Mouse (Mus musculus): ENCODE data around the gene Inpp5b. TPM values are rescaled to one million over a fixed set of nuclear protein-coding genes. Genes with fewer than 3 reads are reported as not detected.

Gene Inpp5b
- polyA plus RNA-seq, 1 experiment: 2.5 TPM

DNA sequence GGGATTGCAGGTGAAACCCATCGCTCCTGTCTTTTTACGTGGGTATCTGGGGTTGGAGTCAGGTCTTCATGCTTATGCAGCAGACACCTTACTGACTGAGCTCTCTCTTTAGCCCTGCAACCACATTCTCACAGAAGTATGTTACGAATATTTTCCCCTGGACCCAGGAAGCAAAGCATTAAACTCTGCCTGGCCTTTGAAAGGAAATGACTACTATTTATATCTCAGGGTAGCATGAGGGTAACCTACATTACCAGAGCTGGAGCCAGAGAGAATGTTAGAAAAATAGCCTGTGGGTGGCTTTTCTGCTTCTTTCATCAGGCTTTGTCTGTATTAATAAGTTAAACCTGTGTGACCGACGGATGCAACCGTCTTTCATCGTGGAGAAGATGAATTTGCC lies 13.9 kb downstream of the Inpp5b start:
- Histone ChIP-seq H3K4me3 (replicated peaks) (no peak overlapping the region), H3K4me1 (ENCODE audit: control insufficient read depth) (peaks cover 78% of the 10 kb centered on the region), H3K27me3 (ENCODE audit: control insufficient read depth) (no peaks in the 10 kb centered on the region), H3K36me3 (ENCODE audit: control insufficient read depth) (peaks cover 59% of the 10 kb centered on the region), H3K9me3 (ENCODE audit: control insufficient read depth, low read length) (no peaks in the 10 kb centered on the region)
- TF ChIP-seq TAL1 (IDR thresholded peaks at IDR 0.05; ENCODE audit: low read length) (no peak), GATA1 (IDR thresholded peaks at IDR 0.05; ENCODE audit: low read length) (no peak)

DNA sequence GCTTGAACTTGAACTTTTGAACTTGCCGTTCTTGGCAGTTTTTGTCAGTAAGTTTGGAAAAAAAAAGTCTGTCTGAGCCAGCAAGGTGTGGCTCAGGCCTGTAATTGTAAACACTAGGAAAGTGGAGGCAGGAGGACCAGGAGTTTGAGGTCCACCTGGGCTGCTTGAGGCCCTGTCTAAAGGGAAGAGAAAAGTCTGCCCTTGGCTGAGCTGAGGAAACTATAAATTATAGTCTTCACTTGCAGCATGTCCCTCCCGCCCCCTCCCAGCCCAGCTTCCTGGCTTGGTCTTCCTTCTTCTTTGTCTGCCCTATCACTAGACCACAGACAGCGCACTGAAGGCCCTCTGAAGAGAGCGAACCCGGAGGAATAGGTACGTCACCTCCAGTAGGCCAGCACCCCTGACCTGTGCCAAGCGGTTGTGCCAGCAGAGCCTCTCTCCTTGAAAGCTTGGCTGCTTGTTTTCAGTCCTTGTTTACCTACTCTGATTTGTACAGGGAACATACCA lies 17.7 kb downstream of the Inpp5b start:
- Histone ChIP-seq H3K4me3 (replicated peaks) (no peak overlapping the region), H3K9me3 (ENCODE audit: control insufficient read depth, low read length) (no peaks in the 10 kb centered on the region), H3K27me3 (ENCODE audit: control insufficient read depth) (no peaks in the 10 kb centered on the region), H3K36me3 (ENCODE audit: control insufficient read depth) (peaks cover 73% of the 10 kb centered on the region), H3K4me1 (ENCODE audit: control insufficient read depth) (peaks cover 53% of the 10 kb centered on the region)
- TF ChIP-seq GATA1 (IDR thresholded peaks at IDR 0.05; ENCODE audit: low read length) (no peak), TAL1 (IDR thresholded peaks at IDR 0.05; ENCODE audit: low read length) (no peak)

DNA sequence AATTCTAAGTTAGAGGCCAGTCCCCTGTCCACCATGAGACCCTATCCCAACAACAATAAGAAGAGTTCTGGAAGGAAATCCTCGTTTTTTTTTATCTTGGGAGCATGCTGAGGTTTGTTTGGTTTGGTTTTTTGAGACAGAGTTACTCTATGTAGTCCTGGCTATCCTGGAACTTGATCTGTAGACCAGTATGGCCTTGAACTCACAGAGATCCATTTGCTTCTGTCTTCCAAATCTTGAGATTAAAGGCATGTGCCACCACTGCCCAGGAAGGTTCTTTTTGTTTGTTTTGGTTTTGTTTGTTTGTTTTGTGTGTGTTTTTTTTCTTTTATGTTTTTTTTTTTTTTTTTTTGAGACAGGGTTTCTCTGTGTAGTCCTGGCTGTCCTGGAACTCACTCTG lies 19.6 kb downstream of the Inpp5b start:
- H3K4me1 ChIP-seq (ENCODE audit: control insufficient read depth): peaks cover 48% of the 10 kb centered on the region
- no peaks in the 10 kb centered on the region for H3K27me3 ChIP-seq (ENCODE audit: control insufficient read depth)
- H3K4me3 ChIP-seq (replicated peaks): no peak overlapping the region
- no peaks in the 10 kb centered on the region for H3K9me3 ChIP-seq (ENCODE audit: control insufficient read depth, low read length)
- peaks cover 70% of the 10 kb centered on the region for H3K36me3 ChIP-seq (ENCODE audit: control insufficient read depth)
- no peak for TF ChIP-seq TAL1 (IDR thresholded peaks at IDR 0.05; ENCODE audit: low read length)
- TF ChIP-seq GATA1 (IDR thresholded peaks at IDR 0.05; ENCODE audit: low read length): no peak

DNA sequence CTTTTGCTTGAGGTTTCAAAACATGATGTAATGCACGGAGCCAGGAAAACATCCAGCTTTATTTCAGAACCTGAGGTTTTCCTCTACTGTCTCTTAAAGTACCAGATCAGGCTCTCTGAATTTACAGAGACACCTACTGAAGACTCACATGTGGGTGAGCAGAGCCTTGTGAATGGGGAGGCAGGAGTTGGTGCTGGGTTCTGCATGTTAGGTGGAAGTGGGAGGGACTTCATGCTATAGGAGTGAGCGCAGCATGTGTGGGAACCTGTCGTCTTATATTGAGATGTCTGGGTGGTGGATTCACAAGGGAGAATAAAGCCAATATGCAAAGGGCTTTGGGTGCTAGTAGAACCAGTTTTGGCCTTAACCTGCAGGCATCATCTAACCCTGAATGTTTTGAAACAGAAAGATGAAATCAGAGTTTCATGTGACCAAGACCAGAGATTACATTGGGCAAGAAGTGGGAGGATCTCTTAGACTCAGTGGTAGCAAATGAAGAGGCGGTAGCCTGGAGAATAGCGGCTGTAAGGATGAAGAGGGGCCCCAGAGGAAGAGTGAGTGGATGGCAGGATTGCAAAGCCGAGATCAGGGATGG lies 21.3 kb downstream of the Inpp5b start:
- no peak overlapping the region for H3K4me3 ChIP-seq (replicated peaks)
- H3K4me1 ChIP-seq (ENCODE audit: control insufficient read depth): peaks cover 54% of the 10 kb centered on the region
- H3K9me3 ChIP-seq (ENCODE audit: control insufficient read depth, low read length): no peaks in the 10 kb centered on the region
- no peaks in the 10 kb centered on the region for H3K27me3 ChIP-seq (ENCODE audit: control insufficient read depth)
- TF ChIP-seq TAL1 (IDR thresholded peaks at IDR 0.05; ENCODE audit: low read length): no peak
- TF ChIP-seq GATA1 (IDR thresholded peaks at IDR 0.05; ENCODE audit: low read length): no peak
- H3K36me3 ChIP-seq (ENCODE audit: control insufficient read depth): peaks cover 69% of the 10 kb centered on the region

DNA sequence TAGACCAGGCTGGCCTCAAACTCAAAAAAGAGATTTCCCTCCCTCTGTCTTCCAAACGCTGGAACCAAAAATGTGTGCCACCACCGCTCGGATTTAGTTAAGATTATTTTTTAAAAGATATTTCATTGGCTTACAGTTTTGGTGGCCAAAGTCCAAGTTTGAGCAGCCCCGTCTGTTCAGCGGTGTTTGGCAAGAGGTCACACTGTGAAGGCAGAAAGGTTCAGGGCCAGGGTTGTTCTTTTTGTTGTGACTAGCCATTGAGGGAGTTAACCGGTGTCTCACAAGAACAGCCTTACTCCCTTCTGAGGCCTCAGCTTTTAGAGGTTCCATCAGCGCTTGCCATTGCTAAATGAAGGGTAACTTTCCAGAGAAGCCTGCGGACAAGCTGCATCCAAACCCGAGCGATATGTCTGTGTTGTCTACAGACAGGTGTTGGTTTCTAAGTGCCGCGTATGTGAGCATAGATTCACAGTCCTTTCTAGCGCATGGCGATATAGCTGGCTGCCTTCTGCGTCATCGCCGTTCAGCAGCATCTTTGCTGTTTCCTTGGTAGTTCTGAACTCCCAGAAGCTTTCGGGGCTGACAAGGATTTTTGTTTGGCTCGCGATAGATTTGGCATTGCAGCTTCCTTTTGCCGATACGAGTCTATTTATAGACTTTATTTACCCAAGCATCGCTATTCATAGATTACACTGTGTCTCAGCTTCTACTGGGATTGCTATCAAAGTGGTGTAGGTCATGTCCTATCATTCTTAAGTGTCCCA lies 24.3 kb downstream of the Inpp5b start:
- H3K4me1 ChIP-seq (ENCODE audit: control insufficient read depth): peaks cover 64% of the 10 kb centered on the region
- peaks cover 63% of the 10 kb centered on the region for H3K36me3 ChIP-seq (ENCODE audit: control insufficient read depth)

DNA sequence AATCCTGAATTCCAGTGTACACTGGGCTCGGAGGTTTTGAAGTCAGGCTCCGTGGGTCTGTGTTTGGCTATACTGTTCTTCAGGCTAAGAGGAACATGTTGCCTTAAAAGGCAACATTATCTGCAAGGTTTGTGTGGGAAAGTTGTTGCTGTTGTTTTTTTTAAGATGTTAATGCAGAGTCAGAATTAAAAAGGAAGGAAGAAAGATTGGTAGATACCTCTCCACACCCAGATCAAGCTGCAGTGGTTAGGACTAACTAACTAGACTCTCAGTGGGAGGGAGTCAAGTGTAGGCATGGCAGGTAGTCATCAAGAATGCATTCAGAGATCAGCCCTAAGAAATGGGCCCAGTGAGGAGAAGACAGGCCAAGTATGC lies 24.9 kb downstream of the Inpp5b start:
- no peak for TF ChIP-seq TAL1 (IDR thresholded peaks at IDR 0.05; ENCODE audit: low read length)
- TF ChIP-seq GATA1 (IDR thresholded peaks at IDR 0.05; ENCODE audit: low read length): no peak
- H3K36me3 ChIP-seq (ENCODE audit: control insufficient read depth): peaks cover 61% of the 10 kb centered on the region
- H3K4me3 ChIP-seq (replicated peaks): no peak overlapping the region
- no peaks in the 10 kb centered on the region for H3K9me3 ChIP-seq (ENCODE audit: control insufficient read depth, low read length)
- H3K4me1 ChIP-seq (ENCODE audit: control insufficient read depth): peaks cover 69% of the 10 kb centered on the region
- H3K27me3 ChIP-seq (ENCODE audit: control insufficient read depth): no peaks in the 10 kb centered on the region

More for the DNA sequence above, 24.3 kb downstream of the Inpp5b start:
- Histone ChIP-seq H3K27me3 (ENCODE audit: control insufficient read depth) (no peaks in the 10 kb centered on the region), H3K9me3 (ENCODE audit: control insufficient read depth, low read length) (no peaks in the 10 kb centered on the region), H3K4me3 (replicated peaks) (no peak overlapping the region)
- TF ChIP-seq TAL1 (IDR thresholded peaks at IDR 0.05; ENCODE audit: low read length) (no peak), GATA1 (IDR thresholded peaks at IDR 0.05; ENCODE audit: low read length) (no peak)

DNA sequence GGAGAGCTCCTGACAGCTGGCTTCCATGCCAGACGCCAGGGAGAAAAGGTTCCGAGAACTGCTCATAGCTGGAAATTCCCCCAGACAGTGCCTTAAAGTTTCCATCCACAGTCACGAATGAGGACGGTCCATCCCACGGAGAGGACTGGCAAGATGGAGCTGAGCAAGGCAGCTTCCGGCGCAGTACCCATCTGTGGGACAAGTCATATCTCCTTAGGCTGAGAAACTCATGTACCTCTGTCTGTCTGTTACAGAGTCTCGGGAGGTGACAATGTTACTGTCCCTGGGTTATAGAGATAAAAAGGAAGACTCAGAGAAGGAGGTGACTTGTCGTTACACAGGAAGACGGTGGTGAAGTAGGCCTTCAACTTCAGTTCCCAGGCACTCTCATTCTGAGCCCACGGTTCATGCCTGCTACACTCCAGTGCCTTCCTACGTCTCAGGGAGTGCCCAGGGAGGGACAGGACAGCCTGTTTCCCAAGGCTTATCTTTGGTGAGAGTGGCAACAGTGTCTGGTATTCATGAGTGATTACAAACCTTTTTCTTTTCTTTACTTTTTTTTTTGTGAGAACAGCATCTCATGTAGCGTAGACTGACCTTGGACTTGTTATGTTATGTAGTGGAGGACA lies 27.4 kb downstream of the Inpp5b start:
- H3K4me1 ChIP-seq (ENCODE audit: control insufficient read depth): peaks cover 88% of the 10 kb centered on the region
- H3K4me3 ChIP-seq (replicated peaks): peak overlapping the region; percentile 33
- no peaks in the 10 kb centered on the region for H3K9me3 ChIP-seq (ENCODE audit: control insufficient read depth, low read length)
- no peak for TF ChIP-seq TAL1 (IDR thresholded peaks at IDR 0.05; ENCODE audit: low read length)
- TF ChIP-seq GATA1 (IDR thresholded peaks at IDR 0.05; ENCODE audit: low read length): no peak
- peaks cover 60% of the 10 kb centered on the region for H3K36me3 ChIP-seq (ENCODE audit: control insufficient read depth)
- H3K27me3 ChIP-seq (ENCODE audit: control insufficient read depth): no peaks in the 10 kb centered on the region

DNA sequence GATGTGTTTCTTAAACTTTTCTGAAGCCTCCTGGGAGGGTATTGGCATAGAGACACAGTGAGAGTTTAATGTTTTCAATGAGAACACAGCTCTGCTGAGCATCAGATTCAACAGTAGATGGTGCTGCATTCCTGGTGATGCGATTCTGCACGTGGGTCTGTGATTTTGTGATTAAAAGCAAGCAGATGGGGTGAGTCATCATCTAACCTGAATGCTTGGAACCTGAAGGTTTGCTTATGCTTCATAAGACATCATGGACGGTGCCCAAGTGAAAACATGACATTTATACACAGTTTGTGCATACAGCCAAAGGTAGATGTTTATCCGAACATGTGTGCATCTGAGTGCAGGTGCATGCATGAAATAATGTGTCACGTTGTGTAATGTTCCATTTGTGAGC lies 29.0 kb downstream of the Inpp5b start:
- H3K9me3 ChIP-seq (ENCODE audit: control insufficient read depth, low read length): no peaks in the 10 kb centered on the region
- TF ChIP-seq GATA1 (IDR thresholded peaks at IDR 0.05; ENCODE audit: low read length) (no peak), TAL1 (IDR thresholded peaks at IDR 0.05; ENCODE audit: low read length) (no peak)
- no peak overlapping the region for H3K4me3 ChIP-seq (replicated peaks)
- H3K36me3 ChIP-seq (ENCODE audit: control insufficient read depth): peaks cover 60% of the 10 kb centered on the region
- no peaks in the 10 kb centered on the region for H3K27me3 ChIP-seq (ENCODE audit: control insufficient read depth)
- H3K4me1 ChIP-seq (ENCODE audit: control insufficient read depth): peaks cover 94% of the 10 kb centered on the region

DNA sequence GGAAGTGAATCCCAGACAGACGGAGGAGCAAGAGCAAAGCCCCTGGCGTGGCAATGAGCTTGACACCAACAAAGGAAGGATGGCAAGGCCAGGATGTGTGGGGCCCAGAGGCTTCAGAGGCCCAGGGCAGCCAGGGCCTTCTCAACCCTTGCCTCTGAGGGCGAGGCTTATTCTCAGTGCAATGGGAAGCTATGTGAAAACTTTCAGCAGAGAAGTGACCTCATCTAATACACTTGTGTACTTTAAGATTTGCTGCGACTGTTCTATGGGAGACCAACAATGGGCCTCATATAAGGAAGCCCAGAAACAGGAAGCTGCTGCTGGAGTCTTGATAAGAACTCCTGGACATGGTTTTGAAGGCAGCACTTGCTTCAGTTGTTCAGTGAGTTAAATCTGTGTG lies 30.5 kb downstream of the Inpp5b start:
- H3K9me3 ChIP-seq (ENCODE audit: control insufficient read depth, low read length): no peaks in the 10 kb centered on the region
- no peaks in the 10 kb centered on the region for H3K27me3 ChIP-seq (ENCODE audit: control insufficient read depth)
- TF ChIP-seq TAL1 (IDR thresholded peaks at IDR 0.05; ENCODE audit: low read length) (no peak), GATA1 (IDR thresholded peaks at IDR 0.05; ENCODE audit: low read length) (no peak)
- no peak overlapping the region for H3K4me3 ChIP-seq (replicated peaks)
- H3K36me3 ChIP-seq (ENCODE audit: control insufficient read depth): peaks cover 67% of the 10 kb centered on the region
- H3K4me1 ChIP-seq (ENCODE audit: control insufficient read depth): peaks cover 89% of the 10 kb centered on the region
